Mouse (Mus musculus) heart, postnatal 10 days (tissue): ENCODE data around the gene Cda. TPM values are rescaled to one million over a fixed set of nuclear protein-coding genes. Genes with fewer than 3 reads are reported as not detected.

ENCODE experiments used
- DNase-seq, 2 experiments: peaks; one replicate each; pipeline ENCODE4 v3.0.0; 2021
- intact Hi-C: fragments of 180-260 bp; cut with DNase I; formaldehyde crosslinking; loops from one replicate; pipeline ENCODE4 v1.15.1; 2025
- total RNA-seq, 2 experiments: library from RNA; stranded (reverse); gene quantifications; 2 replicates each; pipeline ENCODE4 v1.2.3; 2021

The Cda gene
- 1 to 10 TPM; 4.5 to 6.7 TPM for total RNA-seq

- intact Hi-C loops: no loop called here
- DNase-seq: peak; percentile 88 to 89
Measured at GRCm38 (mm10) chr4:138367641-138368497, at the start of gene Cda. TSS of gene Cda (minus strand) at chr4:138367992.

GRCm38 (mm10) chr4:138416414-138416813 lies 48.6 kb upstream of the Cda start:
- intact Hi-C loops: no loop called here
- DNase-seq: no peak

GRCm38 (mm10) chr4:138415991-138416390 lies 48.2 kb upstream of the Cda start:
- intact Hi-C loops: no loop called here
- DNase-seq: no peak

- peak in 1 of 2 experiments; percentile 38 for DNase-seq
- intact Hi-C loops: no loop called here
Measured at GRCm38 (mm10) chr4:138414725-138415124, 46.9 kb upstream of the Cda start.

GRCm38 (mm10) chr4:138411504-138412121 lies 43.8 kb upstream of the Cda start:
- intact Hi-C loops: no loop called here
- DNase-seq: no peak

- intact Hi-C loops: no loop called here
- no peak for DNase-seq
Measured at GRCm38 (mm10) chr4:138411011-138411410, 43.2 kb upstream of the Cda start.

GRCm38 (mm10) chr4:138407479-138408194 lies 39.8 kb upstream of the Cda start:
- peak; percentile 39 to 51 for DNase-seq

GRCm38 (mm10) chr4:138404806-138405205 lies 37.0 kb upstream of the Cda start:
- DNase-seq: peak in 1 of 2 experiments; percentile 48
- intact Hi-C loops: no loop called here

More at GRCm38 (mm10) chr4:138407479-138408194, 39.8 kb upstream of the Cda start:
- intact Hi-C loops: no loop called here

- no peak for DNase-seq
- intact Hi-C loops: no loop called here
Measured at GRCm38 (mm10) chr4:138396711-138397110, 28.9 kb upstream of the Cda start.

GRCm38 (mm10) chr4:138395971-138396645 lies 28.3 kb upstream of the Cda start, which contains the start of gene Fam43b:
TSS of gene Fam43b (minus strand) at chr4:138396528.
- DNase-seq: peak; percentile 34 to 52
- intact Hi-C loops: no loop called here

GRCm38 (mm10) chr4:138395087-138395970 lies 27.5 kb upstream of the Cda start:
- no peak for DNase-seq
- intact Hi-C loops: no loop called here

- DNase-seq: no peak
- intact Hi-C loops: no loop called here
Measured at GRCm38 (mm10) chr4:138393703-138394102, 25.9 kb upstream of the Cda start.

- intact Hi-C loops: no loop called here
- DNase-seq: no peak
Measured at GRCm38 (mm10) chr4:138383789-138384188, 16.0 kb upstream of the Cda start.

- intact Hi-C loops: no loop called here
- DNase-seq: no peak
Measured at GRCm38 (mm10) chr4:138382462-138382861, 14.7 kb upstream of the Cda start.

- no peak for DNase-seq
- intact Hi-C loops: no loop called here
Measured at GRCm38 (mm10) chr4:138380132-138380689, 12.4 kb upstream of the Cda start.

- intact Hi-C loops: loop anchor here (1.0 kb wide), 3 partner anchors 47 to 60 kb away; partner anchors contain the start of gene Pink1
- DNase-seq: peak; percentile 77 to 86
Measured at GRCm38 (mm10) chr4:138379091-138379840, 11.5 kb upstream of the Cda start.

GRCm38 (mm10) chr4:138377526-138377925 lies 9.7 kb upstream of the Cda start:
- peak; percentile 53 to 77 for DNase-seq

GRCm38 (mm10) chr4:138375117-138375516 lies 7.3 kb upstream of the Cda start:
- intact Hi-C loops: no loop called here
- no peak for DNase-seq

More at GRCm38 (mm10) chr4:138377526-138377925, 9.7 kb upstream of the Cda start:
- intact Hi-C loops: no loop called here
